Mouse (Mus musculus) left cerebral cortex, postnatal 4 days (tissue): Measurements from ENCODE around the gene C1qtnf1. TPM values are rescaled to one million over a fixed set of nuclear protein-coding genes. Genes with fewer than 3 reads are reported as not detected.

ENCODE experiments used
- DNase-seq: peaks from one replicate; pipeline ENCODE4 v3.0.0-alpha.2; 2022
- intact Hi-C: fragments of 180-260 bp; cut with DNase I; formaldehyde crosslinking; loops from one replicate; pipeline ENCODE4 v1.15.1; 2025
- total RNA-seq, 2 experiments: library from RNA; stranded (reverse); gene quantifications; 2 replicates each; pipeline ENCODE4 v1.2.3; 2021

C1qtnf1 gene
- total RNA-seq, 2 experiments from 2014 or later: 7.2 to 7.4 TPM

- no peak for DNase-seq
- intact Hi-C loops: no loop called here
These were observed 41.6 kb downstream of the C1qtnf1 start for GRCm38 (mm10) chr11:118469509-118470160.

GRCm38 (mm10) chr11:118470234-118470966 lies 42.4 kb downstream of the C1qtnf1 start:
- intact Hi-C loops: no loop called here

GRCm38 (mm10) chr11:118471676-118472075 lies 43.7 kb downstream of the C1qtnf1 start:
- intact Hi-C loops: no loop called here
- no peak for DNase-seq

More at GRCm38 (mm10) chr11:118470234-118470966, 42.4 kb downstream of the C1qtnf1 start:
- peak; percentile 68 for DNase-seq

- intact Hi-C loops: no loop called here
- no peak for DNase-seq
These were observed 45.2 kb downstream of the C1qtnf1 start for GRCm38 (mm10) chr11:118473161-118473560.

- DNase-seq: no peak
- intact Hi-C loops: no loop called here
These were observed 46.0 kb downstream of the C1qtnf1 start for GRCm38 (mm10) chr11:118473842-118474500.

GRCm38 (mm10) chr11:118475496-118476083 lies 47.6 kb downstream of the C1qtnf1 start:
- intact Hi-C loops: no loop called here
- DNase-seq: no peak

GRCm38 (mm10) chr11:118476396-118477373 lies 48.7 kb downstream of the C1qtnf1 start, which contains the start of gene Engase:
Gene Engase, plus strand, starts transcription at chr11:118476829.
- intact Hi-C loops: no loop called here
- peak; percentile 95 for DNase-seq

GRCm38 (mm10) chr11:118479776-118480175 lies 51.8 kb downstream of the C1qtnf1 start:
- no peak for DNase-seq
- intact Hi-C loops: no loop called here

- DNase-seq: peak; percentile 72
- intact Hi-C loops: no loop called here
These were observed 53.2 kb downstream of the C1qtnf1 start for GRCm38 (mm10) chr11:118481231-118481630.

- DNase-seq: no peak
- intact Hi-C loops: no loop called here
These were observed 53.7 kb downstream of the C1qtnf1 start for GRCm38 (mm10) chr11:118481751-118482150.

GRCm38 (mm10) chr11:118484169-118484568 lies 56.2 kb downstream of the C1qtnf1 start:
- DNase-seq: peak; percentile 69
- intact Hi-C loops: no loop called here

GRCm38 (mm10) chr11:118485338-118485737 lies 57.3 kb downstream of the C1qtnf1 start:
- intact Hi-C loops: no loop called here
- DNase-seq: no peak

GRCm38 (mm10) chr11:118485780-118486179 lies 57.8 kb downstream of the C1qtnf1 start:
- no peak for DNase-seq
- intact Hi-C loops: no loop called here

- DNase-seq: no peak
- intact Hi-C loops: no loop called here
These were observed 58.3 kb downstream of the C1qtnf1 start for GRCm38 (mm10) chr11:118486281-118486680.

- no peak for DNase-seq
- intact Hi-C loops: no loop called here
These were observed 59.1 kb downstream of the C1qtnf1 start for GRCm38 (mm10) chr11:118486881-118487772.

GRCm38 (mm10) chr11:118488191-118488906 lies 60.3 kb downstream of the C1qtnf1 start:
- intact Hi-C loops: no loop called here
- no peak for DNase-seq

GRCm38 (mm10) chr11:118488907-118489270 lies 60.9 kb downstream of the C1qtnf1 start:
- no peak for DNase-seq

GRCm38 (mm10) chr11:118490566-118491218 lies 62.7 kb downstream of the C1qtnf1 start:
- DNase-seq: peak; percentile 84
- intact Hi-C loops: no loop called here

More at GRCm38 (mm10) chr11:118488907-118489270, 60.9 kb downstream of the C1qtnf1 start:
- intact Hi-C loops: no loop called here
